23 mouse cellular contexts compared by ENCODE assay signal in the genomic region with DNA sequence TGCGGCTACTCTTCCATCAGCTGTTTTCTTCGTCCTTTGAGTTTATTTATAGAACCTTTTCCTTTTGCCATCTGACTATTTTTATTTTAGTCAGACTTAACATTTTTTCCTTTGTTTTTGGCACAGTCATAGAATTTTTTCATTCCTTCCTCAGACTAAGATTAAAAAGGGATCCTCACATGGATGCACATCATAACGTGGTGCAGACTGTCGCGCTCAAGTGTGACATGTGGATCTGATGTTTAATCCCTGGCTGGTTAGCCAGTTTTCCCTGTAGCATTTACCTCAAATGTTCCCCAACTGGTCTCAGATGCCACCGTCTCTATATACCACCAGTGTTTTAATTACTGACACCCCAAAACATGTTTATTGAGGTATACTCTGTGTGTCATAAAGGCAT.
DNase-seq lines count a peak whose midpoint lies in the region; ATAC-seq and TF ChIP-seq lines count a peak whose summit lies in the region.
"Had no signal": no experiment of that assay in that cellular context is flagged by ENCODE, and none has a peak within 500 bp of the region (broad histone marks: within the 10 kb centered on the region; RNA-seq: fewer than 3 reads in every experiment).

No protein-coding gene starts in this region.

- in situ Hi-C loops in Patski (cut with MboI; ENCODE audit: low pct_unique_long_range_greater_than_20kb): no loop called here

- DNase-seq in forebrain, postnatal 0 days: peak; percentile 3
- no peak for DNase-seq in forebrain, embryonic 14.5 days (ENCODE audit: low spot score)
- DNase-seq in frontal cortex, adult 2 months (ENCODE audit: extremely low spot score in 1 of 2, low spot score in 1 of 2): no peak
- DNase-seq in Patski (ENCODE audit: low read depth, low spot score): peak; percentile 17
- peak; percentile 7 for DNase-seq in brain, adult 2 months (ENCODE audit: low read depth, low spot score)
- DNase-seq in kidney, postnatal 25 days: no peak
- no peak for DNase-seq in midbrain, embryonic 10.5 days (ENCODE audit: low spot score)
- DNase-seq: adrenal gland, adult 2 months; adrenal gland, adult 8-10 months; adrenal gland, postnatal 10 days; adrenal gland, postnatal 14 days; adrenal gland, postnatal 25 days; adrenal gland, postnatal 36 days; B cell, adult 2 months; cerebellum, adult 11 months; cerebellum, adult 11-12 months; cerebellum, adult 18-20 months; cerebellum, adult 2 months had no signal

- TF ChIP-seq CTCF in forebrain, postnatal 0 days (IDR thresholded peaks at IDR 0.05; ENCODE audit: low read depth): no peak
- no peak for TF ChIP-seq CTCF in Patski (IDR thresholded peaks at IDR 0.05)

- no peak overlapping the region for H3K27ac ChIP-seq in forebrain, postnatal 0 days (ENCODE audit: low read depth, low read length)
- no peak overlapping the region for H3K27ac ChIP-seq in forebrain, embryonic 14.5 days (ENCODE audit: low read depth, low read length)
- H3K27ac ChIP-seq in midbrain, embryonic 10.5 days (replicated peaks): no peak overlapping the region

- H3K4me2 ChIP-seq in forebrain, postnatal 0 days (ENCODE audit: low read depth): no peak overlapping the region
- no peak overlapping the region for H3K4me2 ChIP-seq in forebrain, embryonic 14.5 days (ENCODE audit: low read length)

- H3K27me3 ChIP-seq in forebrain, postnatal 0 days (ENCODE audit: insufficient read depth, low read length): no peaks in the 10 kb centered on the region
- H3K27me3 ChIP-seq in forebrain, embryonic 14.5 days (replicated peaks; ENCODE audit: control insufficient read depth, insufficient read depth, low read length): no peaks in the 10 kb centered on the region
- H3K27me3 ChIP-seq in Patski: no peaks in the 10 kb centered on the region
- H3K27me3 ChIP-seq in midbrain, embryonic 10.5 days (ENCODE audit: low read depth, poor library complexity, severe bottlenecking): no peaks in the 10 kb centered on the region
- H3K27me3 ChIP-seq: CH12.LX had no signal

- no peaks in the 10 kb centered on the region for H3K4me1 ChIP-seq in forebrain, postnatal 0 days (ENCODE audit: insufficient read depth)
- H3K4me1 ChIP-seq in forebrain, embryonic 14.5 days (ENCODE audit: control insufficient read depth, insufficient read depth, low read length): no peaks in the 10 kb centered on the region
- no peaks in the 10 kb centered on the region for H3K4me1 ChIP-seq in midbrain, embryonic 10.5 days

- CTCF ChIA-PET in Patski (lab: Charles Lee): no interaction called here

- ATAC-seq in forebrain, postnatal 0 days: no peak; the same call in 1 of the 2 replicates
- no peak for ATAC-seq in forebrain, embryonic 14.5 days
- 0 out of 2 replicates have a peak, but pooled peaks have one; percentile 57 for ATAC-seq in frontal cortex, adult (ENCODE audit: low TSS enrichment)
- ATAC-seq in Patski: peak; percentile 61
- ATAC-seq: activated CD4-positive, CD25-positive, alpha-beta regulatory T cell, adult 4 months; CD4-positive, CD25-positive, alpha-beta regulatory T cell, adult 4 months had no signal

- 69% methylated on average over 6 of the region's 6 CpGs for WGBS in forebrain, postnatal 0 days
- WGBS in forebrain, embryonic 14.5 days: 93% methylated on average over 6 of the region's 6 CpGs
- WGBS in midbrain, embryonic 10.5 days: 94% methylated on average over 6 of the region's 6 CpGs

- H3K4me3 ChIP-seq in forebrain, postnatal 0 days (ENCODE audit: low read depth, low read length): no peak overlapping the region
- H3K4me3 ChIP-seq in forebrain, embryonic 14.5 days (ENCODE audit: low read depth, low read length): no peak overlapping the region
- H3K4me3 ChIP-seq in midbrain, embryonic 10.5 days: no peak overlapping the region

- POLR2A ChIA-PET in Patski (lab: Charles Lee): no interaction called here

- no peaks in the 10 kb centered on the region for H3K36me3 ChIP-seq in forebrain, postnatal 0 days (ENCODE audit: insufficient read depth)
- H3K36me3 ChIP-seq in forebrain, embryonic 14.5 days (ENCODE audit: control insufficient read depth, insufficient read depth, low read length): no peaks in the 10 kb centered on the region
- H3K36me3 ChIP-seq in midbrain, embryonic 10.5 days: no peaks in the 10 kb centered on the region
- H3K36me3 ChIP-seq: G1E had no signal

- H3K9me3 ChIP-seq in forebrain, postnatal 0 days (ENCODE audit: low read length): no peaks in the 10 kb centered on the region
- H3K9me3 ChIP-seq in forebrain, embryonic 14.5 days (replicated peaks; ENCODE audit: control insufficient read depth, low read length): no peaks in the 10 kb centered on the region
- H3K9me3 ChIP-seq in midbrain, embryonic 10.5 days (replicated peaks): no peaks in the 10 kb centered on the region

- H3K9ac ChIP-seq in forebrain, postnatal 0 days: no peak overlapping the region
- H3K9ac ChIP-seq in forebrain, embryonic 14.5 days (ENCODE audit: low read length): no peak overlapping the region

Comparison
In these comparisons a context has a peak if more than half of its experiments do, and no peak if none do; other contexts are left out.
1. DNase-seq: peak in forebrain, postnatal 0 days (single experiment), Patski (single experiment) and brain, adult 2 months (single experiment); none in forebrain, embryonic 14.5 days (single experiment), frontal cortex, adult 2 months (0 of 2), kidney, postnatal 25 days (0 of 2) and midbrain, embryonic 10.5 days (single experiment).
2. ATAC-seq: peak in frontal cortex, adult (single experiment) and Patski (single experiment); none in forebrain, postnatal 0 days (single experiment) and forebrain, embryonic 14.5 days (single experiment).